Mouse (Mus musculus) midbrain, embryonic 15.5 days (tissue): ENCODE results near the gene Fam72a. TPM values are rescaled to one million over a fixed set of nuclear protein-coding genes. Genes with fewer than 3 reads are reported as not detected.
"Not testable (repeated sequence)": the region's sequence is repeated elsewhere in the genome, so short reads cannot be mapped to it uniquely, and the experiment has no call there.

Source experiments
- ATAC-seq: fragments of 200-750 bp; cut with Nextera tagmentation; replicated peaks from 2 replicates; pipeline ENCODE4 v1.8.0; 2017; ENCODE audit warnings: moderate TSS enrichment
- H3K27ac ChIP-seq: fragments of 300-500 bp; sonication (generic); 2 replicates; pipeline ENCODE4 v1.5.1; 2015; ENCODE audit warnings: mild to moderate bottlenecking, inconsistent platforms
- H3K27me3 ChIP-seq: fragments of 300-500 bp; sonication (generic); replicated peaks from 2 replicates; pipeline ENCODE4 v1.6.1; 2015; ENCODE audit warnings: inconsistent platforms
- H3K36me3 ChIP-seq: fragments of 300-500 bp; sonication (generic); replicated peaks from 2 replicates; pipeline ENCODE4 v1.6.1; 2015; ENCODE audit warnings: inconsistent platforms
- H3K4me1 ChIP-seq: fragments of 300-500 bp; sonication (generic); 2 replicates; pipeline ENCODE4 v1.6.1; 2015; ENCODE audit warnings: inconsistent platforms
- H3K4me2 ChIP-seq: fragments of 300-500 bp; sonication (generic); 2 replicates; pipeline ENCODE4 v1.6.1; 2015; ENCODE audit warnings: inconsistent platforms, mild to moderate bottlenecking, moderate library complexity
- H3K4me3 ChIP-seq: fragments of 300-500 bp; sonication (generic); 2 replicates; pipeline ENCODE4 v1.5.1; 2015; ENCODE audit warnings: mild to moderate bottlenecking, inconsistent platforms
- H3K9ac ChIP-seq: fragments of 300-500 bp; sonication (generic); 2 replicates; pipeline ENCODE4 v1.6.1; 2015; ENCODE audit warnings: mild to moderate bottlenecking, inconsistent platforms
- H3K9me3 ChIP-seq: fragments of 300-500 bp; sonication (generic); 2 replicates; pipeline ENCODE4 v1.6.1; 2016; ENCODE audit warnings: inconsistent platforms
- WGBS: fragments of 180-500 bp; shearing (Covaris S2); methylation state at CpG from one replicate; pipeline ENCODE4 v1.1.7; 2015; ENCODE audit warnings: mixed read lengths; 5-methylcytosine and 5-hydroxymethylcytosine counted together
- microRNA-seq: library from miRNA; unstranded; fragments of <30 nt; microRNA quantifications from one replicate; pipeline ENCODE4, GENCODE M21; 2016
- polyA plus RNA-seq: library from polyadenylated mRNA; unstranded; fragments of >200 nt; fragmentation: Nextera tagmentation; extraction: Ambion mirVana; gene quantifications from 2 replicates; pipeline ENCODE4 v1.2.1, GENCODE M21; 2015

Fam72a gene
- polyA plus RNA-seq, 1 experiment from 2014 or later, result 1.1 TPM

GRCm38 (mm10) chr1:131566056-131566455, 38.4 kb downstream of the Fam72a start:
- H3K27ac ChIP-seq, ATAC-seq, H3K4me1 ChIP-seq, H3K9ac ChIP-seq, H3K36me3 ChIP-seq, H3K9me3 ChIP-seq, H3K4me2 ChIP-seq, H3K4me3 ChIP-seq, H3K27me3 ChIP-seq: not testable (repeated sequence)
- WGBS, result 26% methylated on average over 11 of the region's 11 CpGs

DNA sequence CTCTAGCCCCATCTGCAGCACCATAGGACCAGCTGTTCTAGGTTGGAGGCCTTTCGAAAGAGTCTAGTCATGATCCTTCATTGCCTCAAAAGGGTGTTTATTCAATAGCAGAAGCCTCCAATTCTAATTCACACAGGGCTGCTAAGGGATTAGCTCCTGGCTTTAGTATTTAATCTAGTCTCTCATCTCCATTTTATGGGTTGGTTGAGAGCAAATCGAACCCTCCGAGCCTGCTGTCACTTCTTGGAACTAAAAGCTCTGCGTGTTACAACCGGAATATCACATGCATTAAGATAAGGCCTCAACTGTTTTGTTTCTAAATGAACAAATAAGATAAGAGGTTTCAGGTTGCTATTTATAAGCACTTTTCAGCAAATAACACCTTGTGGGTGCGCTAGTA, 42.0 kb downstream of the Fam72a start:
- no peaks in the 10 kb centered on the region for H3K4me1 ChIP-seq
- H3K36me3 ChIP-seq, result no peaks in the 10 kb centered on the region
- ATAC-seq, result no peak
- H3K9me3 ChIP-seq, result no peaks in the 10 kb centered on the region
- no peak overlapping the region for H3K4me2 ChIP-seq
- WGBS, result 80% methylated on average over 6 of the region's 6 CpGs
- H3K4me3 ChIP-seq, result no peak overlapping the region
- H3K27ac ChIP-seq, result no peak overlapping the region
- no peaks in the 10 kb centered on the region for H3K27me3 ChIP-seq
- H3K9ac ChIP-seq, result no peak overlapping the region

- 93% methylated on average over 4 of the region's 4 CpGs for WGBS
- H3K4me3 ChIP-seq, result no peak overlapping the region
- no peaks in the 10 kb centered on the region for H3K4me1 ChIP-seq
- H3K9me3 ChIP-seq, result no peaks in the 10 kb centered on the region
- H3K36me3 ChIP-seq, result no peaks in the 10 kb centered on the region
- no peaks in the 10 kb centered on the region for H3K27me3 ChIP-seq
- H3K9ac ChIP-seq, result no peak overlapping the region
- ATAC-seq, result no peak
- H3K27ac ChIP-seq, result no peak overlapping the region
- no peak overlapping the region for H3K4me2 ChIP-seq
Measured at GRCm38 (mm10) chr1:131570391-131570790, 42.7 kb downstream of the Fam72a start.

GRCm38 (mm10) chr1:131573721-131574120, 46.0 kb downstream of the Fam72a start:
- no peak overlapping the region for H3K4me2 ChIP-seq
- H3K9ac ChIP-seq, result no peak overlapping the region
- no peaks in the 10 kb centered on the region for H3K36me3 ChIP-seq
- no peak overlapping the region for H3K27ac ChIP-seq
- 95% methylated on average over 14 of the region's 14 CpGs for WGBS
- no peaks in the 10 kb centered on the region for H3K27me3 ChIP-seq
- ATAC-seq, result no peak
- H3K4me3 ChIP-seq, result no peak overlapping the region
- no peaks in the 10 kb centered on the region for H3K4me1 ChIP-seq
- H3K9me3 ChIP-seq, result no peaks in the 10 kb centered on the region

DNA sequence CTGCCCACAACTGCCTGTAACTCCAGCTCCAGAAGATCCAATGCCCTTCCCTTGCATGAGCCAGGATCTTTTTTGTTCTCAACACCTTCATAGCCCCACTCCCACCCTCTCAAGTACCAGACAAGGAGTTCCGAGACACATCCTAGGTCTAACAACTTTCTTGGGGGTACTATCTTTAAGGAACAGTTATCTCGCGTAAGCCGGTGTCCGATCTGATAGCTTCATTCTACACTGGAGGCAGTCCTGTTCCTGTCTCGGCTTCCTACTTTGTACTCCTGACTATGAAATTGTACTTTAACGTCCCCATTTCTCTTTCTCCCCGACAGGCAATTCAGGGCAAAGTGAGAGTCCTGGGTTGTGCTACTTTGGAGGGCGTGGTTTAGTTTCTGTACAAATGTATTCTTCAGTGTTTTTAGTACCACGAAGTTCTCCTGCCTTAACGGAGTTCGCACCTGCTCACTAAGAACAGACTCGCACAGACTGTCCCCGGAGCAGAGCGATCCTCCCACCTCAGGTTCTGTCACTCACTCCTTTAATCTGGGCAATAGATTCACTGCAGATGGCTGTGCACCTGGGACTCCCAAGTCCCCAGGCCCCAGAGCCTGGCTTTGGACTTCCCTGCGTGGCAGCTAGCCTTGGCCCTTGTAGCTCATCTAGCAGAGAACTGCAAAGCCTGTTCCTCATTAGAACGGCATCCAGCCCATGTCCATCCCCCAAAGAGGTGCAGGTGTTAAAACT, 51.4 kb downstream of the Fam72a start:
- H3K27me3 ChIP-seq, result no peaks in the 10 kb centered on the region
- H3K4me2 ChIP-seq, result no peak overlapping the region
- no peak overlapping the region for H3K9ac ChIP-seq
- H3K4me1 ChIP-seq, result no peaks in the 10 kb centered on the region
- H3K4me3 ChIP-seq, result no peak overlapping the region
- no peaks in the 10 kb centered on the region for H3K36me3 ChIP-seq
- 83% methylated on average over 17 of the region's 17 CpGs for WGBS
- ATAC-seq, result no peak
- H3K27ac ChIP-seq, result no peak overlapping the region
- no peaks in the 10 kb centered on the region for H3K9me3 ChIP-seq

GRCm38 (mm10) chr1:131580389-131580788, 52.7 kb downstream of the Fam72a start:
- no peak overlapping the region for H3K9ac ChIP-seq
- H3K4me2 ChIP-seq, result no peak overlapping the region
- H3K9me3 ChIP-seq, result no peaks in the 10 kb centered on the region
- no peak overlapping the region for H3K27ac ChIP-seq
- H3K36me3 ChIP-seq, result no peaks in the 10 kb centered on the region
- WGBS, result 46% methylated on average over 4 of the region's 4 CpGs
- ATAC-seq, result no peak
- H3K27me3 ChIP-seq, result no peaks in the 10 kb centered on the region
- no peak overlapping the region for H3K4me3 ChIP-seq
- no peaks in the 10 kb centered on the region for H3K4me1 ChIP-seq

GRCm38 (mm10) chr1:131583598-131583997, 55.9 kb downstream of the Fam72a start:
- no peaks in the 10 kb centered on the region for H3K36me3 ChIP-seq
- H3K4me3 ChIP-seq, result no peak overlapping the region
- H3K9ac ChIP-seq, result no peak overlapping the region
- H3K27ac ChIP-seq, result no peak overlapping the region
- no peak for ATAC-seq
- no peaks in the 10 kb centered on the region for H3K27me3 ChIP-seq
- 79% methylated on average over 3 of the region's 3 CpGs for WGBS
- H3K4me2 ChIP-seq, result no peak overlapping the region
- no peaks in the 10 kb centered on the region for H3K9me3 ChIP-seq
- H3K4me1 ChIP-seq, result no peaks in the 10 kb centered on the region

GRCm38 (mm10) chr1:131586836-131587235, 59.1 kb downstream of the Fam72a start:
- Histone ChIP-seq H3K9ac (no peak overlapping the region), H3K9me3 (no peaks in the 10 kb centered on the region), H3K27me3 (no peaks in the 10 kb centered on the region), H3K4me2 (no peak overlapping the region), H3K36me3 (no peaks in the 10 kb centered on the region), H3K27ac (no peak overlapping the region), H3K4me1 (no peaks in the 10 kb centered on the region), H3K4me3 (no peak overlapping the region)
- ATAC-seq, result no peak
- 81% methylated on average over 8 of the region's 8 CpGs for WGBS

Small RNA genes within 50 kb of the gene (microRNA-seq; reads per million reads assigned to microRNA genes)
- gene Gm24273, result not detected

Other genes with a start within 250 kb of the Fam72a start
- 0.83 and 0.92 TPM in 2 replicates for gene Ikbke, start 248.3 kb upstream of the Fam72a start, polyA plus RNA-seq
- gene Srgap2, start 551 bp upstream of the Fam72a start, polyA plus RNA-seq, result 24.5 and 25.3 TPM in 2 replicates
- gene Avpr1b, start 71.3 kb downstream of the Fam72a start, polyA plus RNA-seq, result not detected in 2 replicates
- gene Ctse, start 110.4 kb downstream of the Fam72a start, polyA plus RNA-seq, result 0.13 TPM in 1 of 2 replicates, not detected in the other
- gene Rab7b, start 160.8 kb downstream of the Fam72a start, polyA plus RNA-seq, result 1.1 and 1.2 TPM in 2 replicates
- gene Slc26a9, start 216.1 kb downstream of the Fam72a start, polyA plus RNA-seq, result 0.05 and 0.08 TPM in 2 replicates